Mouse (Mus musculus) CH12.LX (cell line): ENCODE measurements at regions not wholly inside any gene's neighbourhood (a gene's known extent, or its start where the extent isn't known, plus 50 kb on each side); places are given as distances from the start of the nearest gene placed in this dataset.

Experiments used
- DNase-seq: peaks from one replicate; pipeline ENCODE4 v3.0.0-alpha.2; 2013; ENCODE audit errors: extremely low read depth
- H3K27ac ChIP-seq: 2 replicates; pipeline ENCODE4 v1.5.1; 2012; ENCODE audit warnings: low read depth, mild to moderate bottlenecking, control low read depth, moderate library complexity; ENCODE audit not compliant: insufficient read depth
- H3K27me3 ChIP-seq: replicated peaks from 2 replicates; pipeline ENCODE3; 2012; ENCODE audit warnings: inconsistent platforms
- H3K36me3 ChIP-seq, 2 experiments: replicated peaks in 1 of 2; 2 replicates each; pipeline versions ENCODE3 to v1.6.1; 2012; ENCODE audit warnings: inconsistent platforms in 1 of 2, low read length in 1 of 2, mild to moderate bottlenecking in 1 of 2, mixed read lengths in 1 of 2, moderate library complexity in 1 of 2; ENCODE audit not compliant: control insufficient read depth in 1 of 2, insufficient read depth in 1 of 2
- H3K4me1 ChIP-seq, 2 experiments: 2 replicates each; pipeline ENCODE4 v1.6.1; 2012; ENCODE audit warnings: inconsistent platforms in 1 of 2, moderate library complexity in 1 of 2; ENCODE audit not compliant: insufficient read depth in 2 of 2, control insufficient read depth in 1 of 2
- H3K4me2 ChIP-seq: 2 replicates; pipeline ENCODE4 v1.6.1; 2012; ENCODE audit warnings: low read depth, mild to moderate bottlenecking, control low read depth; ENCODE audit not compliant: poor library complexity, insufficient read depth, severe bottlenecking
- H3K4me3 ChIP-seq, 3 experiments: fragments of 150-350 bp in 1 of 3; sonication (generic) in 1 of 3; replicated peaks in 1 of 3; 2 replicates each; pipeline versions ENCODE3 to v1.5.1; 2011 to 2012; ENCODE audit warnings: low read depth in 2 of 3, low read length in 2 of 3, mild to moderate bottlenecking in 2 of 3, moderate library complexity in 2 of 3, control low read depth in 1 of 3, improper control_type of control experiment in 1 of 3, inconsistent platforms in 1 of 3, mixed read lengths in 1 of 3; ENCODE audit not compliant: poor library complexity in 1 of 3
- H3K79me2 ChIP-seq: replicated peaks from 2 replicates; pipeline ENCODE4 v1.6.1; 2012; ENCODE audit warnings: mild to moderate bottlenecking, moderate library complexity; ENCODE audit not compliant: control insufficient read depth, poor library complexity, insufficient read depth, severe bottlenecking; ENCODE audit errors: extremely low read depth
- H3K9ac ChIP-seq: 2 replicates; pipeline ENCODE4 v1.6.1; 2012; ENCODE audit warnings: low read depth, mild to moderate bottlenecking, control low read depth, moderate library complexity; ENCODE audit not compliant: insufficient read depth
- H3K9me3 ChIP-seq: replicated peaks from 2 replicates; pipeline ENCODE3; 2012; ENCODE audit warnings: low read length, inconsistent platforms, mixed read lengths
- CHD1 ChIP-seq: IDR thresholded peaks from 2 replicates; pipeline ENCODE4 v1.6.1; 2012; ENCODE audit warnings: low read depth, low read length, improper control_type of control experiment, inconsistent platforms
- CHD2 ChIP-seq: IDR thresholded peaks from 2 replicates; pipeline ENCODE4 v1.6.1; 2011; ENCODE audit warnings: low read length, improper control_type of control experiment
- CTCF ChIP-seq, 2 experiments: IDR thresholded peaks in 1 of 2; conservative IDR thresholded peaks in 1 of 2; 2 replicates each; pipeline ENCODE4 v1.5.1; 2011 to 2012; ENCODE audit warnings: low read depth in 2 of 2, low read length in 2 of 2, improper control_type of control experiment in 1 of 2, inconsistent platforms in 1 of 2, mild to moderate bottlenecking in 1 of 2, moderate library complexity in 1 of 2
- E2F4 ChIP-seq: IDR thresholded peaks from 2 replicates; pipeline ENCODE4 v1.6.1; 2011; ENCODE audit warnings: low read depth, low read length, improper control_type of control experiment; ENCODE audit not compliant: insufficient replicate concordance
- ETS1 ChIP-seq: conservative IDR thresholded peaks from 2 replicates; pipeline ENCODE4 v1.6.1; 2012; ENCODE audit warnings: low read depth, mild to moderate bottlenecking, inconsistent platforms, low read length, improper control_type of control experiment, moderate library complexity
- HCFC1 ChIP-seq: IDR thresholded peaks from 2 replicates; pipeline ENCODE4 v1.6.1; 2012; ENCODE audit warnings: low read depth, mild to moderate bottlenecking, inconsistent platforms, low read length, improper control_type of control experiment
- IRF4 ChIP-seq: IDR thresholded peaks from 2 replicates; pipeline ENCODE4 v1.6.1; 2014; ENCODE audit warnings: low read depth, mild to moderate bottlenecking, inconsistent platforms, low read length, improper control_type of control experiment
- KAT2A ChIP-seq: IDR thresholded peaks from 2 replicates; pipeline ENCODE4 v1.6.1; 2012; ENCODE audit warnings: low read length, improper control_type of control experiment, inconsistent platforms; ENCODE audit not compliant: insufficient replicate concordance
- MAZ ChIP-seq: IDR thresholded peaks from 2 replicates; pipeline ENCODE4 v1.6.1; 2012; ENCODE audit warnings: low read depth, mild to moderate bottlenecking, inconsistent platforms, low read length, improper control_type of control experiment, moderate library complexity
- MEF2A ChIP-seq: IDR thresholded peaks from 2 replicates; pipeline ENCODE4 v1.6.1; 2014; ENCODE audit warnings: low read depth, mild to moderate bottlenecking, inconsistent platforms, low read length, improper control_type of control experiment, borderline replicate concordance
- MYC ChIP-seq: IDR thresholded peaks from 2 replicates; pipeline ENCODE4 v1.6.1; 2011; ENCODE audit warnings: low read depth, mild to moderate bottlenecking, improper control_type of control experiment, low read length
- NRF1 ChIP-seq: IDR thresholded peaks from 2 replicates; pipeline ENCODE4 v1.6.1; 2014; ENCODE audit warnings: low read depth, mild to moderate bottlenecking, inconsistent platforms, low read length, improper control_type of control experiment, moderate library complexity
- PAX5 ChIP-seq: IDR thresholded peaks from 2 replicates; pipeline ENCODE4 v1.6.1; 2012; ENCODE audit warnings: low read length, inconsistent platforms, mixed read lengths
- POLR2A ChIP-seq: IDR thresholded peaks from 2 replicates; pipeline ENCODE4 v1.6.1; 2011; ENCODE audit warnings: low read depth, mild to moderate bottlenecking, improper control_type of control experiment, low read length
- POLR2AphosphoS2 ChIP-seq: IDR thresholded peaks from 2 replicates; pipeline ENCODE4 v1.6.1; 2011; ENCODE audit warnings: low read depth, low read length, improper control_type of control experiment
- RCOR1 ChIP-seq: conservative IDR thresholded peaks from 2 replicates; pipeline ENCODE4 v1.6.1; 2012; ENCODE audit warnings: low read depth, mild to moderate bottlenecking, inconsistent platforms, low read length, improper control_type of control experiment
- SIN3A ChIP-seq: IDR thresholded peaks from 2 replicates; pipeline ENCODE4 v1.6.1; 2012; ENCODE audit warnings: low read length, improper control_type of control experiment, inconsistent platforms
- TBP ChIP-seq: conservative IDR thresholded peaks from 2 replicates; pipeline ENCODE4 v1.6.1; 2011; ENCODE audit warnings: low read depth, low read length, improper control_type of control experiment
- USF1 ChIP-seq: IDR thresholded peaks from 2 replicates; pipeline ENCODE4 v1.6.1; 2014; ENCODE audit warnings: low read depth, mild to moderate bottlenecking, inconsistent platforms, low read length, improper control_type of control experiment
- ZKSCAN1 ChIP-seq: IDR thresholded peaks from 2 replicates; pipeline ENCODE4 v1.6.1; 2012; ENCODE audit warnings: low read depth, inconsistent platforms, low read length, improper control_type of control experiment, borderline replicate concordance
- ZMIZ1 ChIP-seq: IDR thresholded peaks from 2 replicates; pipeline ENCODE4 v1.6.1; 2012; ENCODE audit warnings: low read depth, mild to moderate bottlenecking, inconsistent platforms, low read length, improper control_type of control experiment
- ZNF384 ChIP-seq: IDR thresholded peaks from 2 replicates; pipeline ENCODE4 v1.6.1; 2012; ENCODE audit warnings: low read depth, low read length, improper control_type of control experiment, inconsistent platforms
- dilution Hi-C: fragments of 300-500 bp; cut with MboI; formaldehyde crosslinking; loops from 2 replicates; pipeline ENCODE4 v1.14.3; 2020; ENCODE audit warnings: low sequenced_read_pairs; ENCODE audit not compliant: extremely low pct_unique_long_range_greater_than_20kb, extremely low pct_ligation_motif_present
- in situ Hi-C: fragments of 300-500 bp; cut with MboI; formaldehyde crosslinking; loops from 3 replicates; pipeline ENCODE4 v1.14.3; 2019; ENCODE audit warnings: low sequenced_read_pairs, low pct_ligation_motif_present, low pct_unique_long_range_greater_than_20kb, mixed read lengths

GRCm38 (mm10) chr1:194561098-194561497, 56.9 kb upstream of the Plxna2 start:
- no peak overlapping the region for H3K9ac ChIP-seq
- H3K4me2 ChIP-seq, result no peak overlapping the region
- no peaks in the 10 kb centered on the region for H3K79me2 ChIP-seq
- TF ChIP-seq E2F4 (no peak), POLR2AphosphoS2 (no peak), ZMIZ1 (no peak), TBP (no peak)
- H3K36me3 ChIP-seq, result no peaks in the 10 kb centered on the region
- DNase-seq, result no peak
- no peaks in the 10 kb centered on the region for H3K9me3 ChIP-seq
- H3K27me3 ChIP-seq, result no peaks in the 10 kb centered on the region
- H3K27ac ChIP-seq, result no peak overlapping the region
- no peaks in the 10 kb centered on the region for H3K4me1 ChIP-seq
- dilution Hi-C loops (no loop called here), in situ Hi-C loops (no loop called here)
- no peak overlapping the region for H3K4me3 ChIP-seq

- no peak overlapping the region for H3K4me3 ChIP-seq
- H3K4me2 ChIP-seq, result no peak overlapping the region
- no peaks in the 10 kb centered on the region for H3K27me3 ChIP-seq
- H3K27ac ChIP-seq, result no peak overlapping the region
- H3K4me1 ChIP-seq, result no peaks in the 10 kb centered on the region
- in situ Hi-C loops, result no loop called here
- no peaks in the 10 kb centered on the region for H3K9me3 ChIP-seq
- TF ChIP-seq NRF1, result no peak
- TF ChIP-seq ZKSCAN1, result no peak
- no peak for TF ChIP-seq MYC
- TF ChIP-seq MAZ, result no peak
- TF ChIP-seq MEF2A, result no peak
- no peak for TF ChIP-seq RCOR1
- no peak for TF ChIP-seq POLR2A
- TF ChIP-seq CHD1, result no peak
- TF ChIP-seq HCFC1, result no peak
- no peak for TF ChIP-seq ZNF384
- no peak for TF ChIP-seq ETS1
- no peak for TF ChIP-seq CHD2
- TF ChIP-seq PAX5, result no peak
- TF ChIP-seq CTCF (conservative IDR thresholded peaks at IDR 0.05 in 1 of 2, IDR thresholded peaks at IDR 0.05 in 1 of 2; ENCODE audit: low read depth in 2 of 2, low read length in 2 of 2), result no peak
- TF ChIP-seq ZMIZ1, result no peak
- no peak for TF ChIP-seq IRF4
- no peak for TF ChIP-seq USF1
- no peak for TF ChIP-seq SIN3A
- no peak for TF ChIP-seq KAT2A
- dilution Hi-C loops, result no loop called here
- no peaks in the 10 kb centered on the region for H3K79me2 ChIP-seq
- H3K36me3 ChIP-seq, result no peaks in the 10 kb centered on the region
- H3K9ac ChIP-seq, result no peak overlapping the region
- DNase-seq, result no peak
These were observed 69.4 kb upstream of the Plxna2 start for GRCm38 (mm10) chr1:194548661-194549060.
